Comparison of ENCODE assay signal across 21 mouse cellular contexts in the genomic region with DNA sequence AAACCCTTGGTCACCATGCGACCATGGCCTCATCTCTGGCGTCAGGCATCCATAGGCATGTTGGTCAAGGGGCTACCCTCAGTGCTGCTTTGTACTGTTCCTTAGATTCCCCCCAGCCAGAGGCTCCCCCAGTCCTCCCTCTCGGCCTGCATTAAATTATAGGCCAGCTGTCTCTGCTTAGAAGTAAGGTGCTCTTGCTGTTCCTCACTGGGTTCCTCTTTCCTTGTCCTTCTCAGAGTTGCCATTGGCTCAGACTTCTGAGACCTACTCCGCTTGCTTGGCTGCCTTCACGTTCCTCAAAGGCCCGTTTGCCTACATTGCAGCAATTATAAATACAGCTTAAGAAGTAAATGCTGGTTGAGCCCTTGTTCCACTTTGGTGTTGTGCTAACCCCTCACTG.
A peak's percentile ranks its signal among the peaks of the same experiment; 100 is the strongest.
DNase-seq lines count a peak whose midpoint lies in the region; ATAC-seq lines count a peak whose summit lies in the region.
"Had no signal": no experiment of that assay in that cellular context is flagged by ENCODE, and none has a peak within 500 bp of the region (broad histone marks: within the 10 kb centered on the region; RNA-seq: fewer than 3 reads in every experiment).

No protein-coding gene starts in this region.

- H3K4me2 ChIP-seq in midbrain, embryonic 13.5 days (replicated peaks): no peak overlapping the region
- no peak overlapping the region for H3K4me2 ChIP-seq in midbrain, embryonic 11.5 days
- H3K4me2 ChIP-seq in embryonic facial prominence, embryonic 15.5 days (replicated peaks): 0 out of 2 replicates have a peak overlapping the region, but pooled peaks have one; percentile 4
- H3K4me2 ChIP-seq in stomach, embryonic 15.5 days: no peak overlapping the region
- H3K4me2 ChIP-seq: heart, embryonic 12.5 days; hindbrain, embryonic 14.5 days; liver, embryonic 12.5 days; lung, embryonic 14.5 days had no signal

- 78% methylated on average over 6 of the region's 6 CpGs for WGBS in midbrain, embryonic 13.5 days
- 87% methylated on average over 6 of the region's 6 CpGs for WGBS in midbrain, embryonic 11.5 days
- 48% methylated on average over 6 of the region's 6 CpGs for WGBS in embryonic facial prominence, embryonic 15.5 days
- WGBS in stomach, embryonic 15.5 days: 69% methylated on average over 6 of the region's 6 CpGs

- no peak overlapping the region for H3K4me3 ChIP-seq in midbrain, embryonic 13.5 days (replicated peaks)
- H3K4me3 ChIP-seq in midbrain, embryonic 11.5 days (ENCODE audit: low read depth, low read length): no peak overlapping the region
- H3K4me3 ChIP-seq in embryonic facial prominence, embryonic 15.5 days (replicated peaks): no peak overlapping the region
- H3K4me3 ChIP-seq in stomach, embryonic 15.5 days (replicated peaks): no peak overlapping the region
- H3K4me3 ChIP-seq: gastrocnemius, adult 2 months; heart, embryonic 12.5 days; liver, embryonic 12.5 days had no signal

- H3K9ac ChIP-seq in midbrain, embryonic 13.5 days (replicated peaks): no peak overlapping the region
- no peak overlapping the region for H3K9ac ChIP-seq in midbrain, embryonic 11.5 days (ENCODE audit: low read length)
- no peak overlapping the region for H3K9ac ChIP-seq in embryonic facial prominence, embryonic 15.5 days
- no peak overlapping the region for H3K9ac ChIP-seq in stomach, embryonic 15.5 days
- H3K9ac ChIP-seq: heart, embryonic 12.5 days; hindbrain, embryonic 14.5 days; liver, embryonic 12.5 days; lung, embryonic 14.5 days had no signal

- H3K27me3 ChIP-seq in midbrain, embryonic 13.5 days: no peaks in the 10 kb centered on the region
- H3K27me3 ChIP-seq in midbrain, embryonic 11.5 days (ENCODE audit: control insufficient read depth, insufficient read depth, low read length): no peaks in the 10 kb centered on the region
- no peaks in the 10 kb centered on the region for H3K27me3 ChIP-seq in embryonic facial prominence, embryonic 15.5 days
- no peaks in the 10 kb centered on the region for H3K27me3 ChIP-seq in stomach, embryonic 15.5 days (replicated peaks)
- H3K27me3 ChIP-seq: heart, embryonic 12.5 days; liver, embryonic 12.5 days had no signal

- H3K36me3 ChIP-seq in midbrain, embryonic 13.5 days: no peaks in the 10 kb centered on the region
- H3K36me3 ChIP-seq in midbrain, embryonic 11.5 days (ENCODE audit: control insufficient read depth, insufficient read depth, low read length): no peaks in the 10 kb centered on the region
- no peaks in the 10 kb centered on the region for H3K36me3 ChIP-seq in embryonic facial prominence, embryonic 15.5 days
- no peaks in the 10 kb centered on the region for H3K36me3 ChIP-seq in stomach, embryonic 15.5 days
- H3K36me3 ChIP-seq: heart, embryonic 12.5 days; liver, embryonic 12.5 days had no signal

- DNase-seq in heart, adult 11 months: peak; percentile 80
- DNase-seq in heart, adult 8-10 months (ENCODE audit: low spot score): no peak
- DNase-seq in midbrain, embryonic 11.5 days (ENCODE audit: low spot score, missing footprints): no peak
- no peak for DNase-seq in adrenal gland, adult 18-20 months (ENCODE audit: low spot score in 2 of 2)
- no peak for DNase-seq in spleen, postnatal 14 days (ENCODE audit: low spot score in 2 of 2)
- DNase-seq: adrenal gland, postnatal 25 days; cerebellum, adult 18-20 months; gastrocnemius, adult 2 months; kidney, adult 18-20 months; layer of hippocampus, postnatal 36 days; right cerebral cortex, postnatal 14 days; spleen, adult 18-20 months had no signal

- H3K27ac ChIP-seq in midbrain, embryonic 13.5 days: peak overlapping the region; percentile 35; the same call in 1 of the 2 replicates
- H3K27ac ChIP-seq in midbrain, embryonic 11.5 days (ENCODE audit: low read depth, low read length): no peak overlapping the region
- peak overlapping the region; percentile 55 for H3K27ac ChIP-seq in embryonic facial prominence, embryonic 15.5 days (replicated peaks)
- H3K27ac ChIP-seq in stomach, embryonic 15.5 days: peak overlapping the region; percentile 54
- H3K27ac ChIP-seq: gastrocnemius, adult 2 months; hindbrain, embryonic 14.5 days; liver, embryonic 12.5 days had no signal

- H3K4me1 ChIP-seq in midbrain, embryonic 13.5 days (replicated peaks): peaks cover 10% of the 10 kb centered on the region
- H3K4me1 ChIP-seq in midbrain, embryonic 11.5 days (ENCODE audit: control insufficient read depth, insufficient read depth, low read length): no peaks in the 10 kb centered on the region
- H3K4me1 ChIP-seq in embryonic facial prominence, embryonic 15.5 days: peaks cover 49% of the 10 kb centered on the region
- peaks cover 7% of the 10 kb centered on the region for H3K4me1 ChIP-seq in stomach, embryonic 15.5 days
- H3K4me1 ChIP-seq: liver, embryonic 12.5 days had no signal

- peak; percentile 35; the same call in 1 of the 2 replicates for ATAC-seq in midbrain, embryonic 13.5 days
- ATAC-seq in midbrain, embryonic 11.5 days (ENCODE audit: low FRiP score): no peak
- no peak for ATAC-seq in embryonic facial prominence, embryonic 15.5 days (ENCODE audit: insufficient number of reproducible peaks, low FRiP score, low TSS enrichment, low read depth)
- no peak for ATAC-seq in stomach, embryonic 15.5 days (ENCODE audit: insufficient read depth, low FRiP score, low read depth)
- ATAC-seq: activated CD4-positive, CD25-positive, alpha-beta regulatory T cell, adult 4 months; liver, embryonic 12.5 days had no signal

- no peaks in the 10 kb centered on the region for H3K9me3 ChIP-seq in midbrain, embryonic 13.5 days
- H3K9me3 ChIP-seq in midbrain, embryonic 11.5 days (ENCODE audit: control insufficient read depth, low read length): no peaks in the 10 kb centered on the region
- H3K9me3 ChIP-seq in embryonic facial prominence, embryonic 15.5 days (replicated peaks): no peaks in the 10 kb centered on the region
- H3K9me3 ChIP-seq in stomach, embryonic 15.5 days: no peaks in the 10 kb centered on the region
- H3K9me3 ChIP-seq: G1E; heart, embryonic 12.5 days; liver, embryonic 12.5 days had no signal
